Mouse (Mus musculus): ENCODE results near the gene Smr2. TPM values are rescaled to one million over a fixed set of nuclear protein-coding genes. Genes with fewer than 3 reads are reported as not detected.
"Not testable (repeated sequence)": the region's sequence is repeated elsewhere in the genome, so short reads cannot be mapped to it uniquely, and the experiment has no call there.

The Smr2 gene
- polyA plus RNA-seq (2016; fragmentation: Nextera tagmentation; extraction: Ambion mirVana) = not detected in 2 replicates

- H3K4me1 ChIP-seq; DNase-seq (ENCODE audit: low spot score); H3K27me3 ChIP-seq (ENCODE audit: insufficient read depth, poor library complexity, severe bottlenecking); H3K36me3 ChIP-seq; H3K9me3 ChIP-seq; H3K4me3 ChIP-seq; H3K27ac ChIP-seq: not testable (repeated sequence)
These were observed at the start of gene Smr2 for GRCm38 (mm10) chr5:88086256-88086655. TSS of gene Smr2 (plus strand) at chr5:88086556.

GRCm38 (mm10) chr5:88111430-88111829 is 25.1 kb downstream of the Smr2 start, which contains the start of gene Gm11116:
TSS of gene Gm11116 (minus strand) at chr5:88111530.
- no peaks in the 10 kb centered on the region for H3K36me3 ChIP-seq
- H3K27me3 ChIP-seq (ENCODE audit: insufficient read depth, poor library complexity, severe bottlenecking) = no peaks in the 10 kb centered on the region
- no peak within 1 kb of the TSS for H3K4me3 ChIP-seq
- 80% methylated on average over 1 of the region's 1 CpGs for WGBS
- DNase-seq (ENCODE audit: low spot score) = no peak
- no peak within 1 kb of the TSS for H3K27ac ChIP-seq
- H3K9me3 ChIP-seq = no peaks in the 10 kb centered on the region
- no peaks in the 10 kb centered on the region for H3K4me1 ChIP-seq

GRCm38 (mm10) chr5:88153999-88154398 is 67.6 kb downstream of the Smr2 start, which contains the start of gene Gm11115:
TSS of gene Gm11115 (minus strand) at chr5:88154099.
- Histone ChIP-seq H3K27me3 (ENCODE audit: insufficient read depth, poor library complexity, severe bottlenecking) (no peaks in the 10 kb centered on the region), H3K27ac (no peak within 1 kb of the TSS), H3K4me1 (no peaks in the 10 kb centered on the region), H3K4me3 (no peak within 1 kb of the TSS), H3K9me3 (no peaks in the 10 kb centered on the region), H3K36me3 (no peaks in the 10 kb centered on the region)
- DNase-seq (ENCODE audit: low spot score) = no peak

Other genes starting within 250 kb of the Smr2 start
- gene Odam, start 201.5 kb upstream of the Smr2 start, polyA plus RNA-seq (2016; fragmentation: Nextera tagmentation; extraction: Ambion mirVana) = not detected in 2 replicates
- 0.20 and 0.26 TPM in 2 replicates for gene Csn3, start 161.0 kb upstream of the Smr2 start, polyA plus RNA-seq (2016; fragmentation: Nextera tagmentation; extraction: Ambion mirVana)
- not detected in 2 replicates for gene 2310003L06Rik, start 117.1 kb upstream of the Smr2 start, polyA plus RNA-seq (2016; fragmentation: Nextera tagmentation; extraction: Ambion mirVana)
- not detected in 2 replicates for gene Gm28434, start 117.0 kb upstream of the Smr2 start, polyA plus RNA-seq (2016; fragmentation: Nextera tagmentation; extraction: Ambion mirVana)
- not detected in 2 replicates for gene Cabs1, start 107.1 kb upstream of the Smr2 start, polyA plus RNA-seq (2016; fragmentation: Nextera tagmentation; extraction: Ambion mirVana)
- not detected in 2 replicates for gene Smr3a, start 84.0 kb upstream of the Smr2 start, polyA plus RNA-seq (2016; fragmentation: Nextera tagmentation; extraction: Ambion mirVana)
- gene Gm11116, start 25.0 kb downstream of the Smr2 start, polyA plus RNA-seq (2016; fragmentation: Nextera tagmentation; extraction: Ambion mirVana) = not detected in 2 replicates
- gene Gm11115, start 67.5 kb downstream of the Smr2 start, polyA plus RNA-seq (2016; fragmentation: Nextera tagmentation; extraction: Ambion mirVana) = not detected in 2 replicates
- gene Gm7714, start 182.4 kb downstream of the Smr2 start, polyA plus RNA-seq (2016; fragmentation: Nextera tagmentation; extraction: Ambion mirVana) = not detected in 2 replicates
- not detected in 2 replicates for gene Prol1, start 230.8 kb downstream of the Smr2 start, polyA plus RNA-seq (2016; fragmentation: Nextera tagmentation; extraction: Ambion mirVana)

Data from heart, embryonic 10.5 days (tissue).